Mouse (Mus musculus) heart, embryonic 16.5 days (tissue): ENCODE results near the gene Rnf181. TPM values are rescaled to one million over a fixed set of nuclear protein-coding genes. Genes with fewer than 3 reads are reported as not detected.

Experiments used
- ATAC-seq: fragments of 200-750 bp; cut with Nextera tagmentation; replicated peaks from 2 replicates; pipeline ENCODE4 v1.8.0; 2017; ENCODE audit warnings: moderate number of reproducible peaks; ENCODE audit not compliant: insufficient read depth, low FRiP score; ENCODE audit errors: extremely low read depth
- H3K27ac ChIP-seq: fragments of 300-500 bp; sonication (generic); 2 replicates; pipeline ENCODE4 v1.5.1; 2014; ENCODE audit warnings: mild to moderate bottlenecking, low read length, control low read depth, moderate library complexity
- H3K27me3 ChIP-seq: fragments of 300-500 bp; sonication (generic); 2 replicates; pipeline ENCODE4 v1.6.1; 2014; ENCODE audit warnings: low read length, mixed read lengths; ENCODE audit not compliant: control insufficient read depth, insufficient read depth
- H3K36me3 ChIP-seq: fragments of 300-500 bp; sonication (generic); 2 replicates; pipeline ENCODE4 v1.6.1; 2014; ENCODE audit not compliant: control insufficient read depth, insufficient read depth
- H3K4me1 ChIP-seq: fragments of 300-500 bp; sonication (generic); 2 replicates; pipeline ENCODE4 v1.6.1; 2014; ENCODE audit warnings: low read length, mixed read lengths; ENCODE audit not compliant: control insufficient read depth, insufficient read depth
- H3K4me2 ChIP-seq: fragments of 300-500 bp; sonication (generic); 2 replicates; pipeline ENCODE4 v1.6.1; 2014; ENCODE audit warnings: low read depth, mild to moderate bottlenecking, control low read depth, low read length
- H3K4me3 ChIP-seq: fragments of 300-500 bp; sonication (generic); 2 replicates; pipeline ENCODE4 v1.5.1; 2014; ENCODE audit warnings: mild to moderate bottlenecking, control low read depth, low read length
- H3K9ac ChIP-seq: fragments of 300-500 bp; sonication (generic); 2 replicates; pipeline ENCODE4 v1.6.1; 2014; ENCODE audit warnings: low read length, control low read depth
- H3K9me3 ChIP-seq: fragments of 300-500 bp; sonication (generic); replicated peaks from 2 replicates; pipeline ENCODE4 v1.6.1; 2016; ENCODE audit warnings: low read length; ENCODE audit not compliant: control insufficient read depth
- WGBS: fragments of 180-500 bp; shearing (Covaris S2); extraction: QIAGEN DNeasy Blood & Tissue Kit; methylation state at CpG from one replicate; pipeline ENCODE4 v1.1.7; 2014; 5-methylcytosine and 5-hydroxymethylcytosine counted together
- polyA plus RNA-seq: library from polyadenylated mRNA; unstranded; fragments of >200 nt; fragmentation: Nextera tagmentation; extraction: Ambion mirVana; gene quantifications from 2 replicates; pipeline ENCODE4 v1.2.1, GENCODE M21; 2015

Gene Rnf181
- polyA plus RNA-seq, 1 experiment from 2014 or later: 93.6 TPM

DNA sequence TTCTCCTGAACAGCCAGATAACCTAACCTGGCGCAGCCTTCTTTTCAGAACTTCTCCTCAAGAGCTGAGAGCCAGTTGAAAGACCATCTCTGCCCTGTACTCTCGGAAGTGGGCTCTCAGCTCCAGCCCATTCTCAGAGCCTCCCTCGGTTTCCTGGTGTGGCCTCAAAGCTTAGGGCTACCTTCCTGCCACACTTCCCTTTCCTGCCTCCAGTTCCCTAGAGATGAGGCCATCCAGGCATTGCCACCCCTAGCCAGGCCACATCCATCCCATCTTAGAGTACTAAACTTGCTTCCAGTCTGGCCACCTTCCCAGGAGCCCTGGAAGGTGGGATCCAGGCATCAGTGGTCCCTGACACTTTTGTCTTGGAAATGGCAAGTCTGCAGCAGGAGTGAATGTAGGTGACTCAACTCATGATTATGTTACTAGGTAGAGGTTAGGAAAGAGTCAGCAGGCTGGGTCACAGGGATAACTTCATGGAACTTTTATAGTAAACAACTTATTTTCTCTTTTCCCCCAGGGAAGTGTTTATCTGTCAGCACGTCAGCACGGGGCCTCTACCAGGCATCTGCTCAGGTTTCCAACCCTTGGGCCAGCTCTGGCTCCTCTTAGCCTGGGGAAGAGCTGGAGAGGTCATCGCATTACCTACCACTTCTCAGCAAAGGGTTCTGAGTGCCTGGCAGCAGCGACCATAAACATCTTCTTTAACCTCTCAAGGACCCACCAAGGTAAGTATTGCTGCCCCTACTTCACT is 12.8 kb upstream of the Rnf181 start:
- Histone ChIP-seq H3K27ac (peak overlapping the region; percentile 68), H3K27me3 (no peaks in the 10 kb centered on the region), H3K4me2 (peak overlapping the region; percentile 57), H3K4me1 (peaks cover 3% of the 10 kb centered on the region; the same call in 1 of the 2 replicates), H3K9me3 (no peaks in the 10 kb centered on the region), H3K36me3 (peaks cover 1% of the 10 kb centered on the region; the same call in 1 of the 2 replicates), H3K9ac (peak overlapping the region; percentile 76), H3K4me3 (peak overlapping the region; percentile 60)
- ATAC-seq: peak; percentile 11; the same call in 1 of the 2 replicates
- 30% methylated on average over 7 of the region's 7 CpGs for WGBS

DNA sequence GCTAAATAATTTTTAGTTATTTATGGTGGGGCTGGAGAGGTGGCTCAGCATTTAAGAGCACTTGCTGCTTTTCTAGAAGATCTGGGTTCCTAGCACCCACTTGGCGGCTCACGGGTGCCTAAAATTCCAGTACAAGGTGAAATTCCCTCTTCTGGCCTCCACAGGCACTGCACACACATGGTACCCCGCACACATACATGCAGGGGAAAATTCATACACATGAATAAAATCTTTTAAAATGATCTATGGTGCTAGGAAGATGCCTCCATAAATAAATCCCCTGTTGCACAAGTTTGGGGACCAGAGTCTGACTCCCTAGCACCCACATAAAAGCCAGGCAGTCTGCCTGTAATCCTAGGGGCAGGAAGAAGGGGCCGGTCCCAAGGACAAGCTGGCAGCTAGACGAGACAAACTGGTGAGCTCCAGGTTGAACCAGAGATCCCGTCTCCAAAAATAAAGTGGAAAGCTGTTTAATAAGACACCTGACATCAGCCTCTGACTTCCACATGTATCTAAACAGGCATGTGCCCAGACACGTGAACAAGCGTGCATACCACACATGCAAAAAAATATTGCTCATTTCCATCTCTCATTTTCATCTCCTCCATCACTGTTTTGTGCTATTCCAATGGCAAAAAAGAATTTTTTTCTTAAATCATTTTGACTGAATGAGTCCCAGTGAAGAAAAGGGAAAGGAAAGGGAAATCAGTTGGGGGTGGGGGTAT is 11.9 kb upstream of the Rnf181 start:
- WGBS: 87% methylated on average over 8 of the region's 8 CpGs
- peak overlapping the region; percentile 60 for H3K4me3 ChIP-seq
- peak overlapping the region; percentile 68; the same call in 1 of the 2 replicates for H3K27ac ChIP-seq

GRCm38 (mm10) chr6:72374820-72375563 is 8.2 kb upstream of the Rnf181 start:
- Histone ChIP-seq H3K9ac (no peak overlapping the region), H3K4me3 (no peak overlapping the region), H3K4me1 (peaks cover 16% of the 10 kb centered on the region), H3K36me3 (no peaks in the 10 kb centered on the region), H3K27ac (peak overlapping the region; percentile 9), H3K27me3 (no peaks in the 10 kb centered on the region), H3K4me2 (no peak overlapping the region), H3K9me3 (no peaks in the 10 kb centered on the region)
- WGBS: 61% methylated on average over 15 of the region's 15 CpGs
- ATAC-seq: no peak

More for the DNA sequence above, 11.9 kb upstream of the Rnf181 start:
- ATAC-seq: no peak
- Histone ChIP-seq H3K27me3 (no peaks in the 10 kb centered on the region), H3K4me2 (peak overlapping the region; percentile 57), H3K9ac (no peak overlapping the region), H3K36me3 (no peaks in the 10 kb centered on the region), H3K9me3 (no peaks in the 10 kb centered on the region), H3K4me1 (peaks cover 3% of the 10 kb centered on the region; the same call in 1 of the 2 replicates)

- Histone ChIP-seq H3K4me2 (no peak overlapping the region), H3K9me3 (no peaks in the 10 kb centered on the region), H3K36me3 (no peaks in the 10 kb centered on the region), H3K4me3 (no peak overlapping the region), H3K27me3 (no peaks in the 10 kb centered on the region), H3K9ac (no peak overlapping the region), H3K4me1 (peaks cover 12% of the 10 kb centered on the region), H3K27ac (peak overlapping the region; percentile 54; the same call in 1 of the 2 replicates)
- peak; percentile 70 for ATAC-seq
- 50% methylated on average over 7 of the region's 7 CpGs for WGBS
These were observed 7.5 kb upstream of the Rnf181 start for GRCm38 (mm10) chr6:72374206-72374605.

- no peak overlapping the region for H3K4me2 ChIP-seq
- 0 out of 2 replicates have a peak, but pooled peaks cover 2% of the 10 kb centered on the region for H3K36me3 ChIP-seq
- 75% methylated on average over 4 of the region's 4 CpGs for WGBS
- H3K4me1 ChIP-seq: peaks cover 12% of the 10 kb centered on the region
- H3K9ac ChIP-seq: no peak overlapping the region
- no peaks in the 10 kb centered on the region for H3K27me3 ChIP-seq
- peak overlapping the region; percentile 54 for H3K27ac ChIP-seq
- H3K4me3 ChIP-seq: no peak overlapping the region
- H3K9me3 ChIP-seq: no peaks in the 10 kb centered on the region
- ATAC-seq: no peak
These were observed 6.4 kb upstream of the Rnf181 start for GRCm38 (mm10) chr6:72373184-72373583.

DNA sequence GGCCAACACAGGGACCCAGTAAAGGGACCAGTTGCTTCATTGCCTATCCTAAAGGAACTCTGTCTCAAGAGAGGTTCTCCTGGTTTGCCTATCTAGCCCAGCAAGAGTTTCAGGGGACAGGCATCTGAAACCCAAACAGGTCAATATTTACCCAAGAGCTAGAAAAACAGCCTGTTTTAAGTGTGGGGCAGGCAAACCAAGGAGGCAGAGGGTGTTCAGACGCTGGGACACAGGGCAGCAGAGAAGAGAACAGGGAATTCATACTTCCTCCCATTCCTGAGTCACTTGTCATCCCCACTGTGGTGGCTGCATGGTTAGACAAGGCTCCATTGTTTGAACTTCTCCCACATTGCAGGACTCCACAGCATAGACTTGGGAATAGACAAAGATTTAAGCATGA is 4.8 kb upstream of the Rnf181 start:
- WGBS: 11% methylated on average over 1 of the region's 1 CpGs

DNA sequence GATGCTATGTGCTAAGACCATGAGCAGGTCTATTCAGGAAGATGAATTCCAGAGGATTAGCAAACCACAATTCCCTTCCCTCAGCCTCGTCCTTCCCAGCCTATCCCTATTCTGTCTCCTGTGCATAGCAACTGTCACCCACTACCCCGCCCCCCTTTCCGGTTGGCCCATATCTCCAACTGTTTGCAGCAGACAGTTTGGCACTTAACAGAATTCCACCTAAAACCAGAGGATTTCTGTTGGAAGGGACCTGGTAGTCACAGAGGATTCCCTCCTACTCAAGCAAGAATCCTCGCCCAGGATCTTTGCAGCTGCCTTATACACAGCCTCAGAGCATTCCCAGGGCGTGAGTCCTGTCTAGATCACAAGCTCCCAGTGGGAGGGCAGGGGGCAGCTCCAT is 4.4 kb upstream of the Rnf181 start:
- H3K9me3 ChIP-seq: no peaks in the 10 kb centered on the region
- peaks cover 12% of the 10 kb centered on the region for H3K4me1 ChIP-seq
- 36% methylated on average over 5 of the region's 5 CpGs for WGBS
- H3K4me3 ChIP-seq: no peak overlapping the region
- peak overlapping the region; percentile 7; the same call in 1 of the 2 replicates for H3K9ac ChIP-seq
- ATAC-seq: peak; percentile 35; the same call in 1 of the 2 replicates
- no peak overlapping the region for H3K4me2 ChIP-seq
- peak overlapping the region; percentile 86 for H3K27ac ChIP-seq
- H3K36me3 ChIP-seq: 0 out of 2 replicates have a peak, but pooled peaks cover 2% of the 10 kb centered on the region
- H3K27me3 ChIP-seq: no peaks in the 10 kb centered on the region

More for the DNA sequence above, 4.8 kb upstream of the Rnf181 start:
- Histone ChIP-seq H3K27me3 (no peaks in the 10 kb centered on the region), H3K4me3 (no peak overlapping the region), H3K4me2 (no peak overlapping the region), H3K9me3 (no peaks in the 10 kb centered on the region), H3K36me3 (0 out of 2 replicates have a peak, but pooled peaks cover 2% of the 10 kb centered on the region), H3K4me1 (peaks cover 12% of the 10 kb centered on the region), H3K27ac (peak overlapping the region; percentile 86), H3K9ac (no peak overlapping the region)
- no peak for ATAC-seq

- no peak for ATAC-seq
These were observed 3.3 kb upstream of the Rnf181 start for GRCm38 (mm10) chr6:72370091-72370490.

More at GRCm38 (mm10) chr6:72370091-72370490, 3.3 kb upstream of the Rnf181 start:
- H3K4me2 ChIP-seq: no peak overlapping the region
- H3K9ac ChIP-seq: no peak overlapping the region
- no peak overlapping the region for H3K4me3 ChIP-seq
- no peaks in the 10 kb centered on the region for H3K9me3 ChIP-seq
- 0 out of 2 replicates have a peak, but pooled peaks cover 2% of the 10 kb centered on the region for H3K36me3 ChIP-seq
- 66% methylated on average over 12 of the region's 12 CpGs for WGBS
- H3K27me3 ChIP-seq: no peaks in the 10 kb centered on the region
- no peak overlapping the region for H3K27ac ChIP-seq
- peaks cover 12% of the 10 kb centered on the region for H3K4me1 ChIP-seq
